Mouse (Mus musculus): ENCODE measurements around the gene Ilk. TPM values are rescaled to one million over a fixed set of nuclear protein-coding genes. Genes with fewer than 3 reads are reported as not detected.

Ilk gene
- polyA plus RNA-seq, 1 experiment from 2014 or later: 440 TPM

- H3K36me3 ChIP-seq (ENCODE audit: control insufficient read depth, insufficient read depth, low read length): peaks cover 39% of the 10 kb centered on the region
- DNase-seq (ENCODE audit: low spot score) (no peak), ATAC-seq (ENCODE audit: low read depth) (no peak)
- no peaks in the 10 kb centered on the region for H3K9me3 ChIP-seq (ENCODE audit: control insufficient read depth, low read length)
- peak overlapping the region; percentile 77 for H3K4me2 ChIP-seq (ENCODE audit: low read depth, low read length)
- no peaks in the 10 kb centered on the region for H3K27me3 ChIP-seq (replicated peaks; ENCODE audit: control insufficient read depth, insufficient read depth, low read length)
- H3K27ac ChIP-seq (replicated peaks; ENCODE audit: low read depth, low read length): no peak overlapping the region
- 18% methylated on average over 4 of the region's 4 CpGs for WGBS
- peak overlapping the region; percentile 37; the same call in 1 of the 2 replicates for H3K9ac ChIP-seq (ENCODE audit: low read depth, low read length)
- peak overlapping the region; percentile 4; the same call in 1 of the 2 replicates for H3K4me3 ChIP-seq (ENCODE audit: low read depth, low read length)
- peaks cover 38% of the 10 kb centered on the region for H3K4me1 ChIP-seq (ENCODE audit: control insufficient read depth, insufficient read depth, low read length)
Observed at GRCm38 (mm10) chr7:105784556-105784955, 48.2 kb downstream of the Ilk start.

- peaks cover 34% of the 10 kb centered on the region for H3K4me1 ChIP-seq (ENCODE audit: control insufficient read depth, insufficient read depth, low read length)
- WGBS: 3% methylated on average over 19 of the region's 20 CpGs
- H3K4me3 ChIP-seq (ENCODE audit: low read depth, low read length): peak overlapping the region; percentile 97
- peak overlapping the region; percentile 94 for H3K27ac ChIP-seq (replicated peaks; ENCODE audit: low read depth, low read length)
- H3K9me3 ChIP-seq (ENCODE audit: control insufficient read depth, low read length): no peaks in the 10 kb centered on the region
- peak overlapping the region; percentile 99 for H3K9ac ChIP-seq (ENCODE audit: low read depth, low read length)
- H3K36me3 ChIP-seq (ENCODE audit: control insufficient read depth, insufficient read depth, low read length): peaks cover 20% of the 10 kb centered on the region
- DNase-seq (ENCODE audit: low spot score) (no peak), ATAC-seq (ENCODE audit: low read depth) (peak; percentile 58)
- peak overlapping the region; percentile 77 for H3K4me2 ChIP-seq (ENCODE audit: low read depth, low read length)
- no peaks in the 10 kb centered on the region for H3K27me3 ChIP-seq (replicated peaks; ENCODE audit: control insufficient read depth, insufficient read depth, low read length)
Observed at GRCm38 (mm10) chr7:105786506-105787284, 50.3 kb downstream of the Ilk start.

DNA sequence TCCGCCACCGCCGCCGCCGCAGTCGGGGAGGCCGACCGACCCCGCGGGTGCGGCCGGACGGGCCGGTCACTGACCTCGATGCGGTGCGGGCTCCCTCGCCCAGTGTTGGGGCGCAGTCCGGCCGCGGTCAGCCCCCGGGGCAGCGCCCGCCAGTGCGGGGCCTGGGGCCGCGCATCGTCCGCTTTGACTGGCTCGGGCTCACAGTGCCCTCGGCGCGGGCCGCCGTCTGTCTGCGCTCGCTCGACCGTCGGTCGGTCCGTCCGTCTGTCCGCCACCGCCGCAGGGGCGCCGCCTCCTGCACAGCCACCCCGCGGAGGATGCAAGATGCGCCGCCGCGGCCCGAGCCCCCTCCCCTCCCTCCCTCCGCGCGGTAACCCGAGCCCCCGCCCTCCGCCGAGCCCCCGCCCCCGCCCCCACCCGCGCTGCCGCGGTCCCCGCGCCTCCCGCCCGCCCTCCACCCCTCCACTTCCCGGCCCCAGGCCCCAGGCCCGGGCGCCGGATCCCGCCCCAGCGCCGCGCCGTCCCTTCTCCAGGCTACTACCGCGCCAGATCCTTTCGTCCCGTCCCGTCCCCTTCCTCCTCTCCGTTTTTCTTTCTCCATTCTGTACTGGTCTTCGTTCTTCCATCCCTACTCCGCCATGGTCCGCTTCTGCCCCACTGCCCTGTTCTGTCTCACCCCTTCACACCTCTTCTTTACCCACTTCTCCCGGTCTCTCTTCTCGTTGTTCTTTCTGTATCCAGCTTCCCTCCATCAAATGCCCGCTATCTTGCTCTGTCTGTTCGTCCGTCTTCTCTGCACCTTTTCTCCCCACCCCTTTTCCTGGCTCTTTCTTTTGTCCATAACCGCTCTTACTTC, 51.1 kb downstream of the Ilk start, which contains the start of gene Dchs1:
TSS of gene Dchs1 (minus strand) at position 370 of the 856 bp plus-strand sequence.
- H3K27me3 ChIP-seq (replicated peaks; ENCODE audit: control insufficient read depth, insufficient read depth, low read length): no peaks in the 10 kb centered on the region
- no peaks in the 10 kb centered on the region for H3K9me3 ChIP-seq (ENCODE audit: control insufficient read depth, low read length)
- H3K9ac ChIP-seq (ENCODE audit: low read depth, low read length): peak within 1 kb of the TSS; percentile 99
- WGBS: under 1% methylated on average over 27 of the region's 97 CpGs
- H3K36me3 ChIP-seq (ENCODE audit: control insufficient read depth, insufficient read depth, low read length): peaks cover 16% of the 10 kb centered on the region
- peaks cover 34% of the 10 kb centered on the region for H3K4me1 ChIP-seq (ENCODE audit: control insufficient read depth, insufficient read depth, low read length)
- ATAC-seq (ENCODE audit: low read depth): peak; percentile 82
- peak; percentile 69 for DNase-seq (ENCODE audit: low spot score)
- H3K4me2 ChIP-seq (ENCODE audit: low read depth, low read length): peak within 1 kb of the TSS; percentile 77
- H3K27ac ChIP-seq (replicated peaks; ENCODE audit: low read depth, low read length): peak within 1 kb of the TSS; percentile 94
- peak within 1 kb of the TSS; percentile 97 for H3K4me3 ChIP-seq (ENCODE audit: low read depth, low read length)

GRCm38 (mm10) chr7:105791147-105791546, 54.8 kb downstream of the Ilk start:
- Histone ChIP-seq H3K27me3 (replicated peaks; ENCODE audit: control insufficient read depth, insufficient read depth, low read length) (no peaks in the 10 kb centered on the region), H3K9me3 (ENCODE audit: control insufficient read depth, low read length) (no peaks in the 10 kb centered on the region), H3K4me3 (ENCODE audit: low read depth, low read length) (no peak overlapping the region), H3K4me1 (ENCODE audit: control insufficient read depth, insufficient read depth, low read length) (peaks cover 8% of the 10 kb centered on the region), H3K36me3 (ENCODE audit: control insufficient read depth, insufficient read depth, low read length) (peaks cover 2% of the 10 kb centered on the region; the same call in 1 of the 2 replicates), H3K27ac (replicated peaks; ENCODE audit: low read depth, low read length) (no peak overlapping the region), H3K4me2 (ENCODE audit: low read depth, low read length) (no peak overlapping the region), H3K9ac (ENCODE audit: low read depth, low read length) (no peak overlapping the region)
- DNase-seq (ENCODE audit: low spot score) (no peak), ATAC-seq (ENCODE audit: low read depth) (no peak)
- 79% methylated on average over 1 of the region's 1 CpGs for WGBS

Other genes starting within 250 kb of the Ilk start
- gene Smpd1, start 182.2 kb upstream of the Ilk start, polyA plus RNA-seq (2014; fragmentation: Nextera tagmentation; extraction: Ambion mirVana): 51.8 and 54.6 TPM in 2 replicates
- 45.6 and 48.2 TPM in 2 replicates for gene Apbb1, start 154.9 kb upstream of the Ilk start, polyA plus RNA-seq (2014; fragmentation: Nextera tagmentation; extraction: Ambion mirVana)
- 0.38 and 0.40 TPM in 2 replicates for gene Hpx, start 136.5 kb upstream of the Ilk start, polyA plus RNA-seq (2014; fragmentation: Nextera tagmentation; extraction: Ambion mirVana)
- 31.2 and 32.8 TPM in 2 replicates for gene Trim3, start 103.0 kb upstream of the Ilk start, polyA plus RNA-seq (2014; fragmentation: Nextera tagmentation; extraction: Ambion mirVana)
- 183 and 216 TPM in 2 replicates for gene Timm10b, start 96.5 kb upstream of the Ilk start, polyA plus RNA-seq (2014; fragmentation: Nextera tagmentation; extraction: Ambion mirVana)
- 100 and 103 TPM in 2 replicates for gene Arfip2, start 96.2 kb upstream of the Ilk start, polyA plus RNA-seq (2014; fragmentation: Nextera tagmentation; extraction: Ambion mirVana)
- gene Gm45799, start 96.0 kb upstream of the Ilk start, polyA plus RNA-seq (2014; fragmentation: Nextera tagmentation; extraction: Ambion mirVana): 38.5 and 40.0 TPM in 2 replicates
- 0.45 and 2.3 TPM in 2 replicates for gene Dnhd1, start 85.8 kb upstream of the Ilk start, polyA plus RNA-seq (2014; fragmentation: Nextera tagmentation; extraction: Ambion mirVana)
- 30.9 and 31.2 TPM in 2 replicates for gene Rrp8, start 793 bp downstream of the Ilk start, polyA plus RNA-seq (2014; fragmentation: Nextera tagmentation; extraction: Ambion mirVana)
- 163 and 166 TPM in 2 replicates for gene Taf10, start 7.8 kb downstream of the Ilk start, polyA plus RNA-seq (2014; fragmentation: Nextera tagmentation; extraction: Ambion mirVana)
- gene Tpp1, start 15.6 kb downstream of the Ilk start, polyA plus RNA-seq (2014; fragmentation: Nextera tagmentation; extraction: Ambion mirVana): 79.6 and 80.6 TPM in 2 replicates
- 21.2 and 24.1 TPM in 2 replicates for gene Dchs1, start 51.1 kb downstream of the Ilk start, polyA plus RNA-seq (2014; fragmentation: Nextera tagmentation; extraction: Ambion mirVana)
- gene Mrpl17, start 74.5 kb downstream of the Ilk start, polyA plus RNA-seq (2014; fragmentation: Nextera tagmentation; extraction: Ambion mirVana): 333 and 347 TPM in 2 replicates
- gene Gm4070, start 217.4 kb downstream of the Ilk start, polyA plus RNA-seq (2014; fragmentation: Nextera tagmentation; extraction: Ambion mirVana): 0.69 and 0.72 TPM in 2 replicates

Measured in embryonic facial prominence, embryonic 14.5 days (tissue).